Mouse (Mus musculus): ENCODE data around the gene Hic1.

- TF ChIP-seq CTCF (IDR thresholded peaks at IDR 0.05; ENCODE audit: insufficient read depth, low read depth, low read length) (no peak), POLR2A (IDR thresholded peaks at IDR 0.05; ENCODE audit: insufficient read depth, low read depth, low read length) (no peak)
Measured at GRCm38 (mm10) chr11:75214081-75214950, 45.0 kb upstream of the Hic1 start.

Data from olfactory bulb, adult 2 months (tissue).